Mouse (Mus musculus): ENCODE measurements around the gene Aldh3b1. TPM values are rescaled to one million over a fixed set of nuclear protein-coding genes. Genes with fewer than 3 reads are reported as not detected.

Aldh3b1 gene
- polyA plus RNA-seq, 1 experiment from 2014 or later = 1.2 TPM

DNA sequence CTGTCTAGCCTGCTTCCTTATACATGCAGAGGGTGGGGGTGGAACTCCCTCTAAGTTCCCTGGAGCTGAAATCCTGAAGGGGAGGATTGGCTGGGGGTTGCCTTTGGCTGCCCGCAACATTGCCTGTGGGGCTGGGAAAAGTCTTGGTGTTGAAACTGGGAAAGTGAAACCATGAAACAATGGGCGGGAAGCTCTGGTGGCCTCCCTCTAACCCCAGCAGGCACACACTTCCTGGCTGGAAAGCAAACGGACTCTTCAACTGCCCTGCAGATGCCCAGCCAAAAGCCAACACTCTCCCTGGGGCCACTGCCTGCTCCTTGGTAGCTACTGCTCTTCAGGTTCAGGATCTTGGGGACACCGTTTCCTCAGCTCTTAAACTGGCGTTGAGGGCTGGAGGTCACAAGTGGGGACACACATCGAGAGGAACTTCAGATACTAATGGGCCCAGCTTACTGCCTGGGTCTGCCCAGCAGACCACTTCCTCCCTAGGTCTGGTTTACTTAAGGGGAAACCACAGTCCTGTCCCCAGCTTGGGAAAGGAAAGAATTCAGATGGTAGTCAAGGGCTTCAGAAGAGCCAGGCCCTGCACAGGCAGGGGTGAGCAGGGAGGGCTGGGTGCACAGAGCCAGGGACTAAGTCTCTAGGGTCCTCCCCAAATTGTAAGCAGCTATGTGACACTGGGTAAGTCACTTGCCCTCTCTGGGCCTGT is 24.2 kb downstream of the Aldh3b1 start:
- Histone ChIP-seq H3K27ac (peak overlapping the region; percentile 70), H3K27me3 (no peaks in the 10 kb centered on the region; the same call in 1 of the 2 replicates), H3K4me2 (replicated peaks) (peak overlapping the region; percentile 65), H3K36me3 (peaks cover 33% of the 10 kb centered on the region), H3K9ac (peak overlapping the region; percentile 13; the same call in 1 of the 2 replicates), H3K9me3 (replicated peaks) (no peaks in the 10 kb centered on the region), H3K4me1 (peaks cover 23% of the 10 kb centered on the region), H3K4me3 (peak overlapping the region; percentile 42; the same call in 1 of the 2 replicates)
- 51% methylated on average over 6 of the region's 6 CpGs for WGBS
- no peak for ATAC-seq (ENCODE audit: low FRiP score)

DNA sequence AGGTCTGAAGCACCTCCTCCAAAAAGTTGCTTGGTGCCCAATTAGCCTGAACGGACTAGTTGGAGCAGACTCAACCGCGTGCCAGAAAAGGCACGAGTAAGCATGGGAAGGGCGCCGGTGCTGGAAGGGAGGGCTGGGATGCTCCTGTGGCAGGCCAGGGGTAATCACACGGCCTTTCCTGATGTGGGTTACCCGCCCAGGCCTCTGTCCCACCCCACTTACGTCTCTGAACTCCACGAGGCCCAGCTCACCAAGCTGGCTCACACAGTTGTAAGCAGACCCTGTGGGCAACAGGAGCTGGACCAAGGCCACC is 25.3 kb downstream of the Aldh3b1 start:
- no peaks in the 10 kb centered on the region for H3K9me3 ChIP-seq (replicated peaks)
- peaks cover 23% of the 10 kb centered on the region for H3K4me1 ChIP-seq
- no peaks in the 10 kb centered on the region; the same call in 1 of the 2 replicates for H3K27me3 ChIP-seq
- H3K4me2 ChIP-seq (replicated peaks) = no peak overlapping the region
- 69% methylated on average over 10 of the region's 10 CpGs for whole genome bisulfite sequencing
- H3K36me3 ChIP-seq = peaks cover 22% of the 10 kb centered on the region
- no peak overlapping the region for H3K9ac ChIP-seq
- no peak for ATAC-seq (ENCODE audit: low FRiP score)
- H3K4me3 ChIP-seq = no peak overlapping the region
- no peak overlapping the region for H3K27ac ChIP-seq

DNA sequence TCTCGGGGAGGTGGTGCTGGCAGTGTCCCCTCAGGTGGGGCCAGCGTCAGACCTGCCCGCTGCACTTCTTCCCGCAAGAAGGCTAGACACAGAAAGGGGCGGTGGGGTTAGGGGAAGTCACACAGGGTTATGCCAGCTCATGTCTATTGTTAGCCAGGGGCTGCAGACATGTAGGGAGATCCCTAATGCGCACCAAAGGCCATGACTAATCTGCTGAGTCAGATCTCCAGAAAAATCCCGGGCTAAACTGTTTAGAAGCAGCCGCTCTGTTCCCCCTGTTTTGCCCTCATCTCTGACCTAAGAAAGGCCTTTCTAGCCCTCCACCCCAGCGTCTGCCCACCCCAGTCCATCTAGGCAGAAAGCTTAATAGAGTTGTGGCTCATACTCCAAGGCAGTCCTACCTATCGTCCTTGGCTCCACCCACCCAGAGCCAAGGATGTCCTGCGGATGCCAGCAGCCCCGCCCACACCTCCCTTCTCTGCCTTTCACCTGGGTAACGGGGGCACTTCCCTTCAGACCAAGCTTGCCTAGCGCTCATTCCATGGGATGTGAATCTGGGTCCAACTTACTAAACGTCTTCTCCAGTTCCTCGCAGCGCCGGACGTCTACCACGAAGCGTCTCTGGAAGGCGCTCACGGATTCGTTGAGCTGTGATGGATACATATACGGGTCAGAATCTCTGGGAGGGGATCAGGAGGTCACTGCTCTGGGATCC is 25.8 kb downstream of the Aldh3b1 start:
- WGBS = 67% methylated on average over 25 of the region's 25 CpGs
- no peak for ATAC-seq (ENCODE audit: low FRiP score)
- Histone ChIP-seq H3K27ac (no peak overlapping the region), H3K4me1 (peaks cover 23% of the 10 kb centered on the region), H3K4me3 (no peak overlapping the region), H3K36me3 (peaks cover 17% of the 10 kb centered on the region), H3K9ac (0 out of 2 replicates have a peak overlapping the region, but pooled peaks have one; percentile 13), H3K4me2 (replicated peaks) (no peak overlapping the region), H3K27me3 (no peaks in the 10 kb centered on the region; the same call in 1 of the 2 replicates), H3K9me3 (replicated peaks) (no peaks in the 10 kb centered on the region)

DNA sequence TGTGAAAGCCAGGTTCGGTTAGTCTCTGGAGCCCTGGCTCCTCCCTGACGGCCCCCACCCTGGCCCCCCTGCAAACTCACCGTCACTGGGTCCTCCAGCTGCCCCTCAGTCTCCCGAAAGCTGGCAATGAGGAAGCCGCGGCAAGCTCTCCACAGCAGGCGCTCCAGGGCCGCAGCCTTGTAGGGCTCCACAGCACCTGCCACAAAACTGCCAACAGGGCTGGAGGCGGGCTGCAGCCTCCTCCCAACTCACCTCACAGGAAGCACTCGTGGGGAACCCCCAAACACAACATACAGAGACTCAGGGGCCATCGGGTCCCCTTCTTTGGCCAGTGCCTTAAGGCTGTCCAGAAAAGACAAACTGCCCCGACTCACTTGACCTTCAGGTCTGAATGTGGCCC is 26.6 kb downstream of the Aldh3b1 start:
- peaks cover 23% of the 10 kb centered on the region for H3K4me1 ChIP-seq
- no peaks in the 10 kb centered on the region; the same call in 1 of the 2 replicates for H3K27me3 ChIP-seq
- H3K27ac ChIP-seq = no peak overlapping the region
- H3K4me2 ChIP-seq (replicated peaks) = no peak overlapping the region
- no peak for ATAC-seq (ENCODE audit: low FRiP score)
- no peaks in the 10 kb centered on the region for H3K9me3 ChIP-seq (replicated peaks)
- WGBS = 79% methylated on average over 12 of the region's 12 CpGs
- no peak overlapping the region for H3K4me3 ChIP-seq
- peaks cover 9% of the 10 kb centered on the region for H3K36me3 ChIP-seq
- H3K9ac ChIP-seq = 0 out of 2 replicates have a peak overlapping the region, but pooled peaks have one; percentile 13

GRCm38 (mm10) chr19:3899618-3900017 is 30.0 kb downstream of the Aldh3b1 start:
- peaks cover 15% of the 10 kb centered on the region for H3K4me1 ChIP-seq
- H3K9me3 ChIP-seq (replicated peaks) = no peaks in the 10 kb centered on the region
- ATAC-seq (ENCODE audit: low FRiP score) = no peak
- no peak overlapping the region for H3K27ac ChIP-seq
- H3K9ac ChIP-seq = no peak overlapping the region
- 96% methylated on average over 4 of the region's 4 CpGs for WGBS
- no peak overlapping the region for H3K4me2 ChIP-seq (replicated peaks)
- peaks cover 33% of the 10 kb centered on the region for H3K36me3 ChIP-seq
- H3K4me3 ChIP-seq = no peak overlapping the region
- H3K27me3 ChIP-seq = no peaks in the 10 kb centered on the region; the same call in 1 of the 2 replicates

DNA sequence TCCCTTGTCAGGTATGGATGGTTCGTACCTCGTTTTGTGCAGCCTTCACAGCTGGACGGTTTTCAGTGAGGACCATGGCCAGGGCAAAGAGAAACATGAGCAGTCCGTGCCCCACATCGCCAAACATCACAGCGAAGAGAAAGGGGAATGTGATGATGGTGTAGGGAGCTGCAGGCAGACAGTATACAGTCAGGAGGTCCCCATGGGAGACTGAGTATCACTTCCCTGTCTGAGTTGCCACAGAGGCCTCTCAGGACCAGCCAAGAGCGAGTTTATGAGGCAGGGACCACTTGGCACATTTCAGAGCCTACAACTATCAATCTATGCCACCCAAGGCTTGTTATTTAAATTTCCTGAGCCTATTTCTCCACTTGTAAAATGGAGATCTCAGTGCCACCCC is 30.7 kb downstream of the Aldh3b1 start:
- Histone ChIP-seq H3K4me1 (peaks cover 15% of the 10 kb centered on the region), H3K27ac (no peak overlapping the region), H3K4me3 (no peak overlapping the region), H3K9me3 (replicated peaks) (no peaks in the 10 kb centered on the region), H3K27me3 (no peaks in the 10 kb centered on the region; the same call in 1 of the 2 replicates), H3K9ac (no peak overlapping the region), H3K36me3 (peaks cover 40% of the 10 kb centered on the region), H3K4me2 (replicated peaks) (no peak overlapping the region)
- WGBS = 80% methylated on average over 7 of the region's 7 CpGs
- no peak for ATAC-seq (ENCODE audit: low FRiP score)

GRCm38 (mm10) chr19:3897557-3897956 is 32.1 kb downstream of the Aldh3b1 start:
- Histone ChIP-seq H3K4me1 (peaks cover 15% of the 10 kb centered on the region), H3K27me3 (no peaks in the 10 kb centered on the region), H3K36me3 (peaks cover 54% of the 10 kb centered on the region), H3K27ac (no peak overlapping the region), H3K4me2 (replicated peaks) (no peak overlapping the region), H3K4me3 (no peak overlapping the region), H3K9me3 (replicated peaks) (no peaks in the 10 kb centered on the region), H3K9ac (no peak overlapping the region)
- no peak for ATAC-seq (ENCODE audit: low FRiP score)
- 92% methylated on average over 5 of the region's 5 CpGs for WGBS

- Histone ChIP-seq H3K27me3 (no peaks in the 10 kb centered on the region), H3K4me2 (replicated peaks) (no peak overlapping the region), H3K9ac (no peak overlapping the region), H3K9me3 (replicated peaks) (no peaks in the 10 kb centered on the region), H3K4me3 (no peak overlapping the region), H3K4me1 (peaks cover 15% of the 10 kb centered on the region), H3K36me3 (peaks cover 62% of the 10 kb centered on the region), H3K27ac (peak overlapping the region; percentile 79)
- ATAC-seq (ENCODE audit: low FRiP score) = no peak
- 94% methylated on average over 10 of the region's 10 CpGs for WGBS
These were observed 33.4 kb downstream of the Aldh3b1 start for GRCm38 (mm10) chr19:3896208-3896607.

- Histone ChIP-seq H3K36me3 (peaks cover 71% of the 10 kb centered on the region), H3K4me2 (replicated peaks) (no peak overlapping the region), H3K9ac (no peak overlapping the region), H3K27me3 (no peaks in the 10 kb centered on the region), H3K27ac (peak overlapping the region; percentile 79), H3K4me1 (peaks cover 15% of the 10 kb centered on the region), H3K4me3 (no peak overlapping the region), H3K9me3 (replicated peaks) (no peaks in the 10 kb centered on the region)
- 15% methylated on average over 3 of the region's 3 CpGs for WGBS
- peak; percentile 74 for ATAC-seq (ENCODE audit: low FRiP score)
These were observed 34.4 kb downstream of the Aldh3b1 start for GRCm38 (mm10) chr19:3895171-3895631.

DNA sequence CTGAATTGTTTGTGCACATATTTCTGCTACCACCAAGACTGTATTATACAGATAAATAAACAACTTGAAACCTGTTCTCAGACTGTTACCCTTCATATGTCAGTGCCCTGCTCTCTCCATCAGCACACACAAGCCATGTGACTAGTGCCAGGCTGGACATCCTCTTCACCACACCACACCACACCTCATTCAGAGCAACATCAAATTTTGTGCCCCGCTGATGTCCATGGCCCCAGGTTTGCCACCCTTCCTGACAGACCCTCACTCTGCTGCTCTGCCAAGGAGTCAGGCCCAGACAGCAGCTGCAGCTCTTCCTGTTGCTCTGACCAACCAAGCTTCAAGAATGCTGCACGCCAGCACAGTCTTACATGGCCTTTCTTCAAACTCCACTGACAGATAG is 35.3 kb downstream of the Aldh3b1 start:
- whole genome bisulfite sequencing = 93% methylated on average over 2 of the region's 2 CpGs
- H3K4me1 ChIP-seq = peaks cover 15% of the 10 kb centered on the region
- no peak overlapping the region; the same call in 1 of the 2 replicates for H3K27ac ChIP-seq
- no peaks in the 10 kb centered on the region for H3K9me3 ChIP-seq (replicated peaks)
- no peak overlapping the region for H3K4me2 ChIP-seq (replicated peaks)
- peaks cover 80% of the 10 kb centered on the region for H3K36me3 ChIP-seq
- ATAC-seq (ENCODE audit: low FRiP score) = no peak
- no peak overlapping the region for H3K9ac ChIP-seq
- H3K27me3 ChIP-seq = no peaks in the 10 kb centered on the region
- H3K4me3 ChIP-seq = no peak overlapping the region

- no peak overlapping the region for H3K27ac ChIP-seq
- WGBS = 87% methylated on average over 4 of the region's 4 CpGs
- no peaks in the 10 kb centered on the region for H3K9me3 ChIP-seq (replicated peaks)
- H3K9ac ChIP-seq = no peak overlapping the region
- H3K27me3 ChIP-seq = no peaks in the 10 kb centered on the region
- H3K4me3 ChIP-seq = no peak overlapping the region
- peaks cover 86% of the 10 kb centered on the region for H3K36me3 ChIP-seq
- peaks cover 15% of the 10 kb centered on the region for H3K4me1 ChIP-seq
- ATAC-seq (ENCODE audit: low FRiP score) = no peak
- H3K4me2 ChIP-seq (replicated peaks) = no peak overlapping the region
These were observed 36.0 kb downstream of the Aldh3b1 start for GRCm38 (mm10) chr19:3893545-3894116.

GRCm38 (mm10) chr19:3890181-3890580 is 39.4 kb downstream of the Aldh3b1 start:
- H3K4me2 ChIP-seq (replicated peaks) = no peak overlapping the region
- H3K9me3 ChIP-seq (replicated peaks) = no peaks in the 10 kb centered on the region
- ATAC-seq (ENCODE audit: low FRiP score) = no peak
- H3K27me3 ChIP-seq = no peaks in the 10 kb centered on the region
- peaks cover 86% of the 10 kb centered on the region for H3K36me3 ChIP-seq
- H3K27ac ChIP-seq = no peak overlapping the region
- H3K9ac ChIP-seq = no peak overlapping the region
- no peak overlapping the region for H3K4me3 ChIP-seq
- 90% methylated on average over 8 of the region's 8 CpGs for WGBS
- H3K4me1 ChIP-seq = peaks cover 5% of the 10 kb centered on the region
